Mouse (Mus musculus) telencephalon, adult 2 months (tissue): ENCODE measurements around the gene C1qtnf1.
A peak's percentile ranks its signal among the peaks of the same experiment; 100 is the strongest.

Experiments
- DNase-seq: peaks from one replicate; pipeline ENCODE4 v3.0.0-alpha.2; 2011; ENCODE audit warnings: low read depth, low spot score

Gene C1qtnf1

GRCm38 (mm10) chr11:118473842-118474500, 46.0 kb downstream of the C1qtnf1 start:
- no peak for DNase-seq

DNA sequence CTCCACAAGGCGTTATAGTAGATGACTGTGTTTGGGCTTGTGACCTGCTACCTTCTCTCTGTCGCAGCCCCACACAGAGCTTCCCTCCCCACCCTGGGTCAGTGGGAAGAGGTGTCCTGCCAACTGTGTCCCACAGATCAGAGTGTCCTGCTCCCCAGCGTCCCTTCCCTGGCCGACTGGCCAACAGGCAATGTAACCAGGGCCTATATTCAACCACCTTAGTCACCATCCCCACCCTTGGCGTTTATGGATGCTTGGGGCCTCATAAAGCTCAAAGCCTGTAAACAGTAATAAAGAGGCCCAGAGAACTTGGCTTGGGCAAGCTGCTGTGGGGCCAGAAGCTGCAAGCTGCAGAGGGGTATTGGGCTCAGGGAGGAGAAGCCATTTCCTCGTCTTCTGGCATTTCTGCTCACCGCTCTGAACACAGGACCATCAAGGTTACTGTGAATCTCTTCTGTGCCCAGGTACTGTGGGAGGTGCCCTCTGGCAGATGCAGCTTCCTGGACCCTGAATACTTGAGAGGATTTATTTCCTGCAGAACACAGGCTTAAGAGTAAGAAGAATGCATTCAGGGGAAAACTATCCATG, 47.6 kb downstream of the C1qtnf1 start:
- DNase-seq = no peak

- DNase-seq = peak; percentile 95
Observed at GRCm38 (mm10) chr11:118476396-118477373, 48.7 kb downstream of the C1qtnf1 start, which contains the start of gene Engase. Engase (plus strand) TSS chr11:118476829.

DNA sequence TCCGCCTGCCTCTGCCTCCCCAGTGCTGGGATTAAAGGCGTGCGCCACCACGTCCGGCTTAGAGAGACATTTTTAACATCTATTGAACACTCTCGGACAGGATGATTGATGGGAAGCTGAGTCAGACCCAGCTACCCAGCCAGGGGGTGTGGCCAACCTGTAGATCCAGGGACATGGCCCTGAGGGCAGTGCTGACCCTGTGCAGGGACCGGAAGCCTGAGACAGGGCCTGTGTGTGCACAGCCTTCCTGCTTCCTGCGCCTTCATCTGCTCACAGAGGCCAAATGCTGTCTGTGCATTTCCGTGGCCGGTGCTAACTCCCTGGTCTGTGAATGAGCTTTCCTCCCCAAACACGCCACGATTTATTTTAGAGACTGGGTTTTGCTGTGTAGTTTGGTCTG, 51.8 kb downstream of the C1qtnf1 start:
- DNase-seq = no peak

- no peak for DNase-seq
Observed at GRCm38 (mm10) chr11:118481231-118481630, 53.2 kb downstream of the C1qtnf1 start.

DNA sequence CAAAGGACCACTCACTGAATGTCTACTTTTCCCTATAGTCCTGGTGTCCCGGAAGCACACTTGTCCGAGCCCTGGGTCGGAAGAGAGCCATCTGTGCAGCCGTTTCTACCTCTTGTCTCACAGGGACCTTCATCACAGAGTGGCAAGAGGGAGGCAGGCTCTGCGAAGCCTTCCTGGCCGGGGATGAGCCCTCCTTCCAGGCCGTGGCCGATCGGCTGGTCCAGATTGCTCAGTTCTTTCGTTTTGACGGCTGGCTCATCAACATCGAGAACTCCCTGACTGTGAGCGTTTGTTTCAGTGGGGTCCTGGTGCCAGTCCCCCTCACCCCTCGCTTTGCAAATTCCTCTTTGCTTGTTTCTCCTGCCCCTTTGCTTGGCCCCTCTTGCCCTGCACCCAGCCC, 53.7 kb downstream of the C1qtnf1 start:
- DNase-seq = no peak

GRCm38 (mm10) chr11:118484169-118484568, 56.2 kb downstream of the C1qtnf1 start:
- no peak for DNase-seq

- DNase-seq = no peak
Observed at GRCm38 (mm10) chr11:118485338-118485737, 57.3 kb downstream of the C1qtnf1 start.

DNA sequence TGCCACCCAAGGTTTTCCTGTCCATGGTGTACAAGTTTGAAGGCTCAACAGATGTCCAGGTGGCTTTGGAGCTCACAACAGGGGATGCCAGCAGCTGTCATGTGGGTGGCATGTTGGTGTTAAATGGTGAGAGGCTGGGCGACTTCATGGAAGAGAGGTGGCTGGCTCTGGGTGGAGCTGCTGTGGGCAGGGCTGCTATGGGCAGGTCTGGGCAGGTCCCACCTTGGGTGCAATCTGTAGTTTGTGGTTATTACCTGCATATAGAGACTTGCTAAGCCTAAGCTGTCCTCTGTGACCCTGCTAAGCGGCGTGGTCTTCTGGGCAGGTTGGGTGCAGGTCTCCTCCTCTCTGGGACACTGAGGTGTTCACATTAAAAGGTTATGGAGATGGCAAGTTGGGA, 57.8 kb downstream of the C1qtnf1 start:
- no peak for DNase-seq

DNA sequence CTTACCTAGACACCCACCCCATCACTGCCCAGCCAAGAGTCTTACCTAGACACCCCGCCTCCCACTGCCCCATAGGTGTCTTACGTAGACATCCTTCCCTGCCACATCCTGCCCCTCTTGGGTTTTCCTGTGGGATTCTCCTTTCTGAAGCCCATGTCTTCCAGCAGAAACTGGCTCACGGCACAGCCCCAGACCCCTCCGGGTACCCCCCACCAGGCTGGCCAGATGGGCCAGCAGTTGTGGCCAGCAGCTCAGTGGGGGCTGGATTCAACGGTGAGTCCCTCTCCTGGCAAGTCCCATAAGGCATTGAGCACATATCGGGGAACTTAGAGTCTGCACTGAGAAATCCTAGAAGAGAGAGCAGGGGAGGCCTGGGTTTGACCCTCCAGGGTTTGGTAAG, 58.3 kb downstream of the C1qtnf1 start:
- no peak for DNase-seq

DNA sequence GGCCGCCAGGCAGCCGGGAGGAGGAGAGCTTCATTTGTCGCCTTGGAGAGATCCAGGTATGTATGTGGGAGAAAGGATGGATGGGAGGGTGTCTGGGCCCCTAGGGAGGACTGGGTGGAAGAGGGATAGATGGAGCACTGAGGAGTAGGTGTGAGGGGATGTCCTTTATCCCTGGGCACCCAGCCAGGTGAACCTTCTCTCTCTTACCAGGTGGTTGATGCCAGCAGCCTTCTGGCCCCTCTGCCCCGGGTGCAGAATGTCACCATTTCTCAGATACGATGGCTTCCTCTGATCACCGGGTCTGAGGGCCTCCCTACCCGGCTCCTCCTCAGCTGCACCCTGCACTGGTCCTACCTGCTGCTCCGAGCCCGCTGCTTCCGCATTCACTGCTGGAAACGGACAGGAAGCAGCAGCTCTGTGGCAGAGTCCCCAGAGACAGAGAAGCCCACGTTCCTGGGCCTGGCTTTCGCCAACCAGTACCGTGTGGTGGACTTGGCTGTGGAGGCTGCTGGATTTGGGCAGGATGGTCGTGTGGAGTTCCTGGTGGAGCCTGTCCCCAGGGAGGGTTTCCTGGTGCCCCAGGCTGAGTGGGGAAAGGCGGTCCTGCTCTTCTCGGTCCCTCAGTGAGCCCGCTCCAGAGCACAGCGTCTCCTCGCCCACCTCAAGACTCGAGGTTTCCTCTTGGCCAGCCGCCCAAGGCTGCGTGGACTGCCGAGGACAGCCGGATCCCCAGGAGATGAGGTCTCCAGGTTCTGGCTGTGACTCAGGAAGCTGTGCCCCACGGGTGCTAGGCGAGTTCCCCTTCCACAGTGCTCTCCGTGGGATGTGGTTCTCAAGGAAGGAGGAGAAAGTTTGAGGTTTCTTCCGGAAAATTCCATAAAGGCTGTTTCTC, 59.1 kb downstream of the C1qtnf1 start:
- DNase-seq = no peak

- no peak for DNase-seq
Observed at GRCm38 (mm10) chr11:118488191-118488906, 60.3 kb downstream of the C1qtnf1 start.

DNA sequence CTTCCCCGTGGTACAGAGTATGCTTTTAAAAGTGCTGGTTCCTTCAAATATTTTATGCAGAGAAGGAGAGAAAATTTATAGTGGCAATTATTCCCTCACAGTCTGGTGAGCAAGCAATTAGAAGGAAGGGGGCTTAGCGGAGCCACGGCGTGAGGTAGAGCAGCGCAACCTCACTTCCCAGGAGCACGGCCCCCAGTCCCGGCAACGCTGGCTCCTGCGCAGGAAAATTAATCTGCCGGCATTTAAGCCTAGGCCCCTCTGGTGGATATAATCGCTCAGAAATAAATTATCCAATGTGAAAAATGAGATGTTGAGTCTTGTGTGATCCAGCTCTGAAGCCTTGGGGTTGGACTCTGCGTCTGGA, 60.9 kb downstream of the C1qtnf1 start:
- no peak for DNase-seq

DNA sequence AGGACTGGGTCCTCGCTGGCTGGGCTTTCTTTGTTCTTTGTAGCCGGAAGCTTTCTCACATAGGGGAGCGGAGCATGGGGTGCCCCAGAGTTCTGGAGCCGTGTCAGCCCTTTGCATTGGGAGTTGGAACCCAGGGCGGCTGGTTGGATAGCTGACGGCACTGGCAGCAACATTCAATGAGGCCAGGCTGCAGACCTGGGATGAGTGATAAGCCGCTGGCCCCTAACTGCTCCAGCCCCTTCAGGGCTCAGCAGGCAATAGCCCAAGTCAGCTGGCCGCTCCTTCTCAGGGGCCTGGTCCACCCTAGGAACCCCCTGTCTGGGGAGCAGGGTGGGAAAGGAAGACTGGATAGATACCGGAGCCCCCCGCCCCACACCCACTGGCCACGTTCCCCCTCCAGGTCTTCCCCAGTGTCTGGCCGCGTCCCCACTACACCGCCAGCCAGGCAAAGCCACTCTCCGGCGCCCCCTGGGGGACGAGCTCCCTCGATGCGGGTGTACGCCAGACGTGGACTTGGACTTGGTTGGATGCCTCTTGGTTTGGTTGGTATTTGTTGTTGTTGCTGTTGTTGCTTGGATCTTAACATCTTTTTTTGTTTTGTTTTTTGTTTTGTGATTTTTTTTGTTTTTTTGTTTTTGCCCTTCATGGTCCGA, 62.7 kb downstream of the C1qtnf1 start:
- DNase-seq = no peak

- DNase-seq = no peak
Observed at GRCm38 (mm10) chr11:118491230-118491629, 63.2 kb downstream of the C1qtnf1 start.

- no peak for DNase-seq
Observed at GRCm38 (mm10) chr11:118493458-118493857, 65.5 kb downstream of the C1qtnf1 start.

DNA sequence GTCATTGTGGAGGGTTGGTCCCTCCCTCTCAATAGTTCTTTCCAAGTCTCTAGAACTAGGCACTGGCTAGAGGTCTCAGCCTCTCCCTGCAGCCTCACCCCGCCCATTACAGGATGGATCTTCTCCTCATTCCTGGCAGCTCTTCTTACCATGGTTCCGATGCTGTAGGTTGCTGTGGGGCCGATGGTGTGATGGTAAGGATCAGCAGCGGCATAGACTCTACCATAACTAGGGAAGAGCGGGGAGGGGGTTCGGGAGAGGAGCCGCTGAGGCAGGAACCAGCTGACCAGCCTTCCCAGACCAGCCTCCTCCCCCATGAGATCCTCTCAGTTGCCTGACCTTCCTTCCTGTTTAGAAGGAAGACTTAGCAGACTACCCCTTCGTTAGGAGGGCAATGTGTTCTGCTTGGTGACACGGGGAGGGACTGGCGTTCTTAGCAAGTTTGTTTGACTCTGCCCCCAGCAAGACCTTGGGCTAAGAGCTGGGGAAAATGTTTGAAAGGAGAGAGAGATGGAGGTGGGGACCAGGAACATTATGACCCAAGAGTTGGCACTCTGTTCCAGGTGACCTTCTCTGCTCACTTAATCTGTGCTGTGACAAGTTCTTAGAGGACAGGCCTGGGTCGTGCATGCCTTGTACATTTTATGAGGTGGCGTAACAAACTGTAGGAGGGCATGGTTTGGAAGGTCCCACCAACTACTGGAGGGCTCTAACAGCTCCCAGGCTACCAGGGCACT, 66.2 kb downstream of the C1qtnf1 start:
- no peak for DNase-seq

- DNase-seq = peak; percentile 58
Observed at GRCm38 (mm10) chr11:118495065-118495464, 67.1 kb downstream of the C1qtnf1 start.

GRCm38 (mm10) chr11:118496066-118496689, 68.2 kb downstream of the C1qtnf1 start:
- DNase-seq = no peak
